Comparison of ENCODE assay signal across 10 mouse cellular contexts in genomic region chr4:148056801-148057200, GRCm38 (mm10).
A peak's percentile ranks its signal among the peaks of the same experiment; 100 is the strongest.
DNase-seq lines count a peak whose midpoint lies in the region.
"Had no signal": no experiment of that assay in that cellular context is flagged by ENCODE, and none has a peak within 500 bp of the region (broad histone marks: within the 10 kb centered on the region; RNA-seq: fewer than 3 reads in every experiment).

No protein-coding gene starts in this region.

- peak; percentile 58 for DNase-seq in cerebellum, adult 9-11 months
- DNase-seq in cerebellum, postnatal 25 days: no peak
- DNase-seq in lung, postnatal 36 days: peak; percentile 45
- no peak for DNase-seq in lung, postnatal 10 days
- peak; percentile 87 to 89 for DNase-seq in kidney, adult 8-10 months
- no peak for DNase-seq in left cerebral cortex, adult 11 months (ENCODE audit: low spot score)
- DNase-seq in layer of hippocampus, adult 9-11 months: no peak
- DNase-seq in right cerebral cortex, postnatal 10 days (ENCODE audit: low spot score in 2 of 2): no peak
- DNase-seq: B cell, adult 2 months; right cerebral cortex, postnatal 4 days had no signal

Comparison
In these comparisons a context has a peak if more than half of its experiments do, and no peak if none do; other contexts are left out.
1. DNase-seq: peak in cerebellum, adult 9-11 months (single experiment), lung, postnatal 36 days (single experiment) and kidney, adult 8-10 months (2 of 2); none in cerebellum, postnatal 25 days (0 of 2), lung, postnatal 10 days (single experiment), left cerebral cortex, adult 11 months (single experiment), layer of hippocampus, adult 9-11 months (single experiment) and right cerebral cortex, postnatal 10 days (0 of 2).